Mouse (Mus musculus): ENCODE measurements around the gene Sgsm1. TPM values are rescaled to one million over a fixed set of nuclear protein-coding genes. Genes with fewer than 3 reads are reported as not detected.

The Sgsm1 gene
- polyA plus RNA-seq, 1 experiment = not detected

GRCm38 (mm10) chr5:113299433-113299832 is 11.2 kb downstream of the Sgsm1 start:
- H3K27me3 ChIP-seq (replicated peaks) = peaks cover 24% of the 10 kb centered on the region
- H3K36me3 ChIP-seq (replicated peaks; ENCODE audit: low read length) = no peaks in the 10 kb centered on the region
- no peak overlapping the region for H3K4me3 ChIP-seq (replicated peaks)
- TF ChIP-seq FLI1 (IDR thresholded peaks at IDR 0.05; ENCODE audit: low read length) (no peak), GATA1 (IDR thresholded peaks at IDR 0.05; ENCODE audit: borderline replicate concordance, low read length) (no peak)
- H3K9me3 ChIP-seq = no peaks in the 10 kb centered on the region
- no peaks in the 10 kb centered on the region for H3K4me1 ChIP-seq

DNA sequence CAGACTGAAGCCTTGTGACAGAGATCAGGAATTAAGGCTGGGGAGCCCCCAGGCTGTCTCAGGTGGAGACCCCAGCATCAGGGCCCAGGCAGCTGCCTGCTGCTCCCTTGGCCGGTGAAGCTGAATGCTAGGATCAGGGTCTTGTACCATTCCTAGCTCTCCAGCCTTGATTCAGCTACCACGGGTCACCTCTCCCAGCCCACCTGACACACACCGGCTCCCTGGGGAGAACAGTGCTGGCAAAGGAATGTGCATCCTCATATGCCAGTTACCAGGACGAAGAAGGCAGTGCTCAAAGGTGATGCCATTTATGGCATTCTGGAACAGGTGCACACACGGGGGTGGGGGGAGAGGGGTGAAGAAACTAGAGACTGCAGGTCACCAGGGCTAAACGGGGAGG is 11.8 kb downstream of the Sgsm1 start:
- Histone ChIP-seq H3K36me3 (replicated peaks; ENCODE audit: low read length) (no peaks in the 10 kb centered on the region), H3K4me1 (no peaks in the 10 kb centered on the region), H3K9me3 (no peaks in the 10 kb centered on the region), H3K4me3 (replicated peaks) (no peak overlapping the region), H3K27me3 (replicated peaks) (peaks cover 22% of the 10 kb centered on the region)
- TF ChIP-seq FLI1 (IDR thresholded peaks at IDR 0.05; ENCODE audit: low read length) (no peak), GATA1 (IDR thresholded peaks at IDR 0.05; ENCODE audit: borderline replicate concordance, low read length) (no peak)

DNA sequence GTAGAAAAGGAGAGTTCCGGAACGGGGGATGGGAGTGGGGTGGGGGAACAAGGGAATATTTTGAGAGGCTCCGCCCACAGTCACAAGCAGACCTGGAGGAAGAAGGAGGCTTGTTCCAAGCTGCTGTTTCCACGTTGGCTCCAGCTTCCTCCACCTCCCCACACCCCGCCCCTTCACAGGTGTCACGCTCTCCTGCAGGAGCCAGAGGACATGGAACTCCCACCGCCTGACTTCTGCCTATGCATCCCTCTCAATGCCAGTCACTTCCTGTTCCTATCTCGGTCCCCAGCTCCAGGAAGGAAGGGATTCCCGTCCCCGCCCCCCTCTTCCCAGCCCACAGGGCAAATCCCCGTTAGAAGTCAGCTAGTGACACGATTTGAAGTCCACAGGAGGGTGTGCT is 12.5 kb downstream of the Sgsm1 start:
- H3K9me3 ChIP-seq = no peaks in the 10 kb centered on the region
- H3K4me1 ChIP-seq = no peaks in the 10 kb centered on the region
- no peak overlapping the region for H3K4me3 ChIP-seq (replicated peaks)
- peaks cover 21% of the 10 kb centered on the region for H3K27me3 ChIP-seq (replicated peaks)
- no peaks in the 10 kb centered on the region for H3K36me3 ChIP-seq (replicated peaks; ENCODE audit: low read length)
- TF ChIP-seq FLI1 (IDR thresholded peaks at IDR 0.05; ENCODE audit: low read length) = no peak
- no peak for TF ChIP-seq GATA1 (IDR thresholded peaks at IDR 0.05; ENCODE audit: borderline replicate concordance, low read length)

- Histone ChIP-seq H3K9me3 (no peaks in the 10 kb centered on the region), H3K4me3 (replicated peaks) (no peak overlapping the region), H3K4me1 (no peaks in the 10 kb centered on the region), H3K27me3 (replicated peaks) (peaks cover 23% of the 10 kb centered on the region), H3K36me3 (replicated peaks; ENCODE audit: low read length) (no peaks in the 10 kb centered on the region)
- TF ChIP-seq FLI1 (IDR thresholded peaks at IDR 0.05; ENCODE audit: low read length) = no peak
- TF ChIP-seq GATA1 (IDR thresholded peaks at IDR 0.05; ENCODE audit: borderline replicate concordance, low read length) = no peak
These were observed 14.8 kb downstream of the Sgsm1 start for GRCm38 (mm10) chr5:113295791-113296190.

GRCm38 (mm10) chr5:113294575-113294974 is 16.0 kb downstream of the Sgsm1 start:
- peaks cover 29% of the 10 kb centered on the region for H3K27me3 ChIP-seq (replicated peaks)
- H3K4me3 ChIP-seq (replicated peaks) = no peak overlapping the region
- H3K9me3 ChIP-seq = no peaks in the 10 kb centered on the region
- no peaks in the 10 kb centered on the region for H3K4me1 ChIP-seq
- H3K36me3 ChIP-seq (replicated peaks; ENCODE audit: low read length) = no peaks in the 10 kb centered on the region
- TF ChIP-seq FLI1 (IDR thresholded peaks at IDR 0.05; ENCODE audit: low read length) (no peak), GATA1 (IDR thresholded peaks at IDR 0.05; ENCODE audit: borderline replicate concordance, low read length) (no peak)

- no peaks in the 10 kb centered on the region; the same call in 1 of the 2 replicates for H3K4me1 ChIP-seq
- no peak overlapping the region for H3K4me3 ChIP-seq (replicated peaks)
- peaks cover 27% of the 10 kb centered on the region for H3K27me3 ChIP-seq (replicated peaks)
- H3K9me3 ChIP-seq = no peaks in the 10 kb centered on the region
- TF ChIP-seq FLI1 (IDR thresholded peaks at IDR 0.05; ENCODE audit: low read length) (no peak), GATA1 (IDR thresholded peaks at IDR 0.05; ENCODE audit: borderline replicate concordance, low read length) (no peak)
- no peaks in the 10 kb centered on the region for H3K36me3 ChIP-seq (replicated peaks; ENCODE audit: low read length)
These were observed 17.1 kb downstream of the Sgsm1 start for GRCm38 (mm10) chr5:113293446-113293845.

DNA sequence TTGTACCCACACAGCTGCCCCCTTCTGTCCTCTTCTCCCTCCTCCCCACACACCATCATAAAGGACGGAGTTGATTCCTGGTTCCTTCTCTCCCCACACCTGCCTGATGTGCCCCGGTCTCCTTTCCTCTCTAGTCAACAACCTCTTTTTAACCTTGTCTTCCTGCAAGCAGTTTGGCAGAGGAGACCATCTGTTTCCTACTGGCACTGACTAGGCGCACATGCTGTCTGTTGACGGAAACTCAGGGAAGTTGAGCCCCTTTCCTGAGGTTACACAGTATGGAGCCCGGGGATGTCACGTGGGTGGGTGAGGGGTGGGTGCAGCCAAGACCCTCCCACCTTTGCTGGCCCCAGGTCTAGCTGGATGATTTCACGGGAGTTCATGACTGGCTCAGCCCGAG is 17.8 kb downstream of the Sgsm1 start:
- H3K4me3 ChIP-seq (replicated peaks) = no peak overlapping the region
- no peaks in the 10 kb centered on the region; the same call in 1 of the 2 replicates for H3K4me1 ChIP-seq
- H3K9me3 ChIP-seq = peaks cover 5% of the 10 kb centered on the region
- H3K36me3 ChIP-seq (replicated peaks; ENCODE audit: low read length) = no peaks in the 10 kb centered on the region
- peaks cover 29% of the 10 kb centered on the region for H3K27me3 ChIP-seq (replicated peaks)
- TF ChIP-seq GATA1 (IDR thresholded peaks at IDR 0.05; ENCODE audit: borderline replicate concordance, low read length) = no peak
- no peak for TF ChIP-seq FLI1 (IDR thresholded peaks at IDR 0.05; ENCODE audit: low read length)

- H3K4me1 ChIP-seq = peaks cover 3% of the 10 kb centered on the region; the same call in 1 of the 2 replicates
- H3K9me3 ChIP-seq = peaks cover 12% of the 10 kb centered on the region
- TF ChIP-seq FLI1 (IDR thresholded peaks at IDR 0.05; ENCODE audit: low read length) = no peak
- no peak for TF ChIP-seq GATA1 (IDR thresholded peaks at IDR 0.05; ENCODE audit: borderline replicate concordance, low read length)
- peaks cover 31% of the 10 kb centered on the region for H3K27me3 ChIP-seq (replicated peaks)
- no peaks in the 10 kb centered on the region for H3K36me3 ChIP-seq (replicated peaks; ENCODE audit: low read length)
- H3K4me3 ChIP-seq (replicated peaks) = no peak overlapping the region
These were observed 18.4 kb downstream of the Sgsm1 start for GRCm38 (mm10) chr5:113292179-113292578.

- H3K4me1 ChIP-seq = peaks cover 5% of the 10 kb centered on the region; the same call in 1 of the 2 replicates
- H3K4me3 ChIP-seq (replicated peaks) = no peak overlapping the region
- peaks cover 14% of the 10 kb centered on the region for H3K9me3 ChIP-seq
- TF ChIP-seq FLI1 (IDR thresholded peaks at IDR 0.05; ENCODE audit: low read length) = no peak
- TF ChIP-seq GATA1 (IDR thresholded peaks at IDR 0.05; ENCODE audit: borderline replicate concordance, low read length) = no peak
- no peaks in the 10 kb centered on the region for H3K36me3 ChIP-seq (replicated peaks; ENCODE audit: low read length)
- peaks cover 37% of the 10 kb centered on the region for H3K27me3 ChIP-seq (replicated peaks)
These were observed 19.5 kb downstream of the Sgsm1 start for GRCm38 (mm10) chr5:113291125-113291524.

- TF ChIP-seq GATA1 (IDR thresholded peaks at IDR 0.05; ENCODE audit: borderline replicate concordance, low read length) (no peak), FLI1 (IDR thresholded peaks at IDR 0.05; ENCODE audit: low read length) (no peak)
- Histone ChIP-seq H3K4me1 (peaks cover 5% of the 10 kb centered on the region; the same call in 1 of the 2 replicates), H3K9me3 (peaks cover 14% of the 10 kb centered on the region), H3K4me3 (replicated peaks) (no peak overlapping the region), H3K36me3 (replicated peaks; ENCODE audit: low read length) (no peaks in the 10 kb centered on the region), H3K27me3 (replicated peaks) (peaks cover 43% of the 10 kb centered on the region)
These were observed 20.4 kb downstream of the Sgsm1 start for GRCm38 (mm10) chr5:113290149-113290548.

- Histone ChIP-seq H3K27me3 (replicated peaks) (peaks cover 50% of the 10 kb centered on the region), H3K4me3 (replicated peaks) (no peak overlapping the region), H3K36me3 (replicated peaks; ENCODE audit: low read length) (no peaks in the 10 kb centered on the region), H3K9me3 (peaks cover 14% of the 10 kb centered on the region), H3K4me1 (peaks cover 10% of the 10 kb centered on the region; the same call in 1 of the 2 replicates)
- TF ChIP-seq GATA1 (IDR thresholded peaks at IDR 0.05; ENCODE audit: borderline replicate concordance, low read length) (no peak), FLI1 (IDR thresholded peaks at IDR 0.05; ENCODE audit: low read length) (no peak)
These were observed 22.1 kb downstream of the Sgsm1 start for GRCm38 (mm10) chr5:113288490-113288889.

Measured in megakaryocyte, embryonic 14.5 days (primary cell).